Mouse (Mus musculus) kidney, adult 2 months (tissue): ENCODE results near the gene 4933428G20Rik. TPM values are rescaled to one million over a fixed set of nuclear protein-coding genes. Genes with fewer than 3 reads are reported as not detected.

Experiments used
- DNase-seq: peaks from one replicate; pipeline ENCODE4 v3.0.0; 2021
- H3K27ac ChIP-seq: fragments of 200-500 bp; 2 replicates; pipeline ENCODE4 v1.5.1; 2012; ENCODE audit warnings: low read depth, low read length, control low read depth, inconsistent platforms; ENCODE audit not compliant: insufficient read depth
- H3K27me3 ChIP-seq: fragments of 200-500 bp; replicated peaks from 2 replicates; pipeline ENCODE4 v1.6.1; 2012; ENCODE audit warnings: mild to moderate bottlenecking, moderate library complexity, low read length, inconsistent platforms; ENCODE audit not compliant: control insufficient read depth, insufficient read depth
- H3K36me3 ChIP-seq: fragments of 200-500 bp; 2 replicates; pipeline ENCODE4 v1.6.1; 2012; ENCODE audit warnings: mild to moderate bottlenecking, moderate library complexity, low read length, inconsistent platforms; ENCODE audit not compliant: control insufficient read depth, insufficient read depth
- H3K4me1 ChIP-seq: fragments of 200-500 bp; 2 replicates; pipeline ENCODE4 v1.6.1; 2011; ENCODE audit warnings: low read length; ENCODE audit not compliant: control insufficient read depth, insufficient read depth
- H3K4me3 ChIP-seq: fragments of 200-500 bp; 2 replicates; pipeline ENCODE4 v1.5.1; 2011; ENCODE audit warnings: mild to moderate bottlenecking, low read depth, low read length, control low read depth; ENCODE audit not compliant: insufficient read depth
- CTCF ChIP-seq: fragments of 200-500 bp; conservative IDR thresholded peaks from 2 replicates; pipeline ENCODE4 v1.5.1; 2011; ENCODE audit warnings: low read depth, mild to moderate bottlenecking, control low read depth, low read length, moderate library complexity, mixed read lengths; ENCODE audit not compliant: insufficient read depth, insufficient read length
- POLR2A ChIP-seq: fragments of 200-500 bp; IDR thresholded peaks from one replicate; pipeline ENCODE4 v1.6.1; 2011; ENCODE audit warnings: low read depth, low read length, control low read depth
- WGBS: fragments of 180-500 bp; shearing (Covaris S2); methylation state at CpG from one replicate; pipeline ENCODE4 v1.1.7; 2018; 5-methylcytosine and 5-hydroxymethylcytosine counted together
- polyA plus RNA-seq: library from polyadenylated mRNA; depleted of rRNA; stranded (reverse); fragments of >200 nt; gene quantifications from 2 replicates; pipeline ENCODE4 v1.2.3, GENCODE M21; 2012

4933428G20Rik gene
- polyA plus RNA-seq, 1 experiment, result not detected

- peak; percentile 89 for DNase-seq
- Histone ChIP-seq H3K27ac (no peak overlapping the region), H3K27me3 (no peaks in the 10 kb centered on the region), H3K4me1 (no peaks in the 10 kb centered on the region; the same call in 1 of the 2 replicates), H3K4me3 (peak overlapping the region; percentile 30), H3K36me3 (no peaks in the 10 kb centered on the region)
- TF ChIP-seq CTCF (peak; percentile 94), POLR2A (no peak)
- WGBS, result 5% methylated on average over 46 of the region's 46 CpGs
Measured at GRCm38 (mm10) chr11:97531381-97532260, 31.5 kb upstream of the 4933428G20Rik start.

- 72% methylated on average over 5 of the region's 5 CpGs for WGBS
Measured at GRCm38 (mm10) chr11:97530961-97531360, 30.8 kb upstream of the 4933428G20Rik start.

GRCm38 (mm10) chr11:97530069-97530468 lies 29.9 kb upstream of the 4933428G20Rik start:
- Histone ChIP-seq H3K27me3 (no peaks in the 10 kb centered on the region), H3K27ac (no peak overlapping the region), H3K4me3 (no peak overlapping the region), H3K4me1 (no peaks in the 10 kb centered on the region; the same call in 1 of the 2 replicates), H3K36me3 (no peaks in the 10 kb centered on the region)
- DNase-seq, result no peak
- no peak for TF ChIP-seq POLR2A
- no peak for TF ChIP-seq CTCF
- WGBS, result 94% methylated on average over 6 of the region's 6 CpGs

More at GRCm38 (mm10) chr11:97530961-97531360, 30.8 kb upstream of the 4933428G20Rik start:
- Histone ChIP-seq H3K27me3 (no peaks in the 10 kb centered on the region), H3K4me3 (no peak overlapping the region), H3K4me1 (no peaks in the 10 kb centered on the region; the same call in 1 of the 2 replicates), H3K36me3 (no peaks in the 10 kb centered on the region), H3K27ac (no peak overlapping the region)
- DNase-seq, result no peak
- no peak for TF ChIP-seq POLR2A
- TF ChIP-seq CTCF, result no peak

GRCm38 (mm10) chr11:97528282-97528808 lies 28.2 kb upstream of the 4933428G20Rik start:
- WGBS, result 56% methylated on average over 18 of the region's 18 CpGs

GRCm38 (mm10) chr11:97525313-97525712 lies 25.2 kb upstream of the 4933428G20Rik start:
- Histone ChIP-seq H3K27ac (no peak overlapping the region), H3K27me3 (no peaks in the 10 kb centered on the region), H3K4me3 (no peak overlapping the region), H3K36me3 (no peaks in the 10 kb centered on the region), H3K4me1 (peaks cover 13% of the 10 kb centered on the region)
- 95% methylated on average over 6 of the region's 6 CpGs for WGBS
- DNase-seq, result no peak
- TF ChIP-seq CTCF (no peak), POLR2A (no peak)

More at GRCm38 (mm10) chr11:97528282-97528808, 28.2 kb upstream of the 4933428G20Rik start:
- 0 out of 2 replicates have a peak overlapping the region, but pooled peaks have one; percentile 5 for H3K27ac ChIP-seq
- H3K4me1 ChIP-seq, result no peaks in the 10 kb centered on the region; the same call in 1 of the 2 replicates
- TF ChIP-seq CTCF, result no peak
- no peak for TF ChIP-seq POLR2A
- no peaks in the 10 kb centered on the region for H3K27me3 ChIP-seq
- no peaks in the 10 kb centered on the region for H3K36me3 ChIP-seq
- DNase-seq, result peak; percentile 92
- H3K4me3 ChIP-seq, result no peak overlapping the region

- H3K4me1 ChIP-seq, result peaks cover 13% of the 10 kb centered on the region
- H3K36me3 ChIP-seq, result no peaks in the 10 kb centered on the region
- TF ChIP-seq POLR2A, result no peak
- TF ChIP-seq CTCF, result no peak
- WGBS, result 56% methylated on average over 9 of the region's 9 CpGs
- H3K27me3 ChIP-seq, result no peaks in the 10 kb centered on the region
- DNase-seq, result no peak
- peak overlapping the region; percentile 34; the same call in 1 of the 2 replicates for H3K27ac ChIP-seq
- no peak overlapping the region for H3K4me3 ChIP-seq
Measured at GRCm38 (mm10) chr11:97524306-97524705, 24.2 kb upstream of the 4933428G20Rik start.

DNA sequence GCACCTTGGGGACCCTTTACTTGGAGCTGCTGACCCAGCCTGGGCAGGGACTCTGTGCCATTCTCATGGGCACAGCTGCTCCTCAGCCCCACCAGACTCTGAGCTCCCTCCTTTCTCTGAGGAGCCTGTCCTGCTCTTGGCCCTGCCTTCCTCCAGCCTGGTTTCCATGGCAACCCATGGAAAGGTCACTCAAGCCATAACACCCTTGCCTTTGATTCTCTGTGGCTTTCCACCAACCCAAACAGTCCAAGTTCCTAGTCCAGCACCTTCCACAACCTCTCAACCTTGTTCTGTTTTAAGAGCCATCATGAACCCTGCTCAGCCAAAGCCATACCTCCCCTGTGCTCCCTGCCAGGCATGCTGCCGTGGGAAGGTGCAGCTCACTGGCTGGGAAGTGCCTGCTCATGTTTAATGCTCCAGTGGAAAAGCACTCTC lies 23.7 kb upstream of the 4933428G20Rik start:
- no peaks in the 10 kb centered on the region for H3K36me3 ChIP-seq
- H3K4me3 ChIP-seq, result no peak overlapping the region
- no peaks in the 10 kb centered on the region for H3K27me3 ChIP-seq
- peak overlapping the region; percentile 34; the same call in 1 of the 2 replicates for H3K27ac ChIP-seq
- peak; percentile 89 for DNase-seq
- TF ChIP-seq CTCF (no peak), POLR2A (no peak)
- 9% methylated on average over 1 of the region's 1 CpGs for WGBS
- H3K4me1 ChIP-seq, result peaks cover 13% of the 10 kb centered on the region
